Mouse (Mus musculus): ENCODE data around the gene 1700012B07Rik.

DNA sequence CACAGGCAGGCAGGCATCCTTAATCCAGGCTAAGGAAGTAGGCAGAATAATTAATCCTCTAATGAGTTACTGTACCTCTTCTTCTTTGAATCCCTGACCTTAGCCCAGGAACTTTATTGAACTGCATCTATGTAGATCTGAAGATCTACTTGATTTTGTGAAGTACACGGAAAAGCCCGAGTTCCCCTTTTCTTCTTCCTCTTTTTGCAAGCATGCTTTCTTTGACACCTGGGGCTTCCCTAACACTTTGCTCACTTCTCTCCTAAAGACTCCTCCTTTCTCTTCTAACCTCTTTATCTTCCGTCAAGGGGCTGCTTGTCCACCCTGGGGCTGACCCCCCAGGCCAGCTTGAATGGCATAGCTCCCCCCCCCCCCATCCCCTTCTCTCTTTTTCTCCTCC, 48.0 kb upstream of the 1700012B07Rik start:
- TF ChIP-seq POLR2A (IDR thresholded peaks at IDR 0.05; ENCODE audit: low read depth, low read length) (no peak), CTCF (IDR thresholded peaks at IDR 0.05; ENCODE audit: extremely low read depth, insufficient read length, insufficient replicate concordance, low read depth, low read length) (no peak)
